Mouse (Mus musculus): ENCODE measurements around the gene Mtmr6.
A peak's percentile ranks its signal among the peaks of the same experiment; 100 is the strongest.

The Mtmr6 gene

GRCm38 (mm10) chr14:60264990-60265876 lies at the start of gene Mtmr6:
Gene Mtmr6 (plus strand): TSS chr14:60265228.
- DNase-seq (ENCODE audit: extremely low spot score, low spot score) = peak; percentile 94

GRCm38 (mm10) chr14:60216125-60216524 lies 48.9 kb upstream of the Mtmr6 start:
- no peak for DNase-seq (ENCODE audit: extremely low spot score, low spot score)

- DNase-seq (ENCODE audit: extremely low spot score, low spot score) = no peak
Measured at GRCm38 (mm10) chr14:60217616-60218015, 47.4 kb upstream of the Mtmr6 start.

GRCm38 (mm10) chr14:60219886-60220285 lies 45.1 kb upstream of the Mtmr6 start:
- DNase-seq (ENCODE audit: extremely low spot score, low spot score) = no peak

DNA sequence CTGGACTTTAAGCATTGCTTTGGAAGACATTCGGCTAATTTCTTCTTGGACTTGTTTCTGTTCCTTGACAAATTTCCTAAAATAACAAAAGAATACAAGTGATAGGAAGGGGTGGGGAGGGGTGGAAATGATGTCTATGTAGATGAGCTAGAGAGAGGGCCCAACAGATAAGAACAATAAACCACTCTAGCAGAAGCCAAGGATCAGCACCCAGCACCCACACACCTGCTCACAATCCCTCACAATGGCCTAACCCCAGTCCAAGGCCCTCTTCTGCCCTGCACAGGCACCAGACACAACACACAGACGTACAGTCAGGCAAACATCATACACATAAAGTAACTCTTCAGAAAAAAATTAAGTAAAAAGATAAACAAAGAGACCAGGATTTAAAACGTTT lies 26.5 kb upstream of the Mtmr6 start:
- no peak for DNase-seq (ENCODE audit: extremely low spot score, low spot score)

- no peak for DNase-seq (ENCODE audit: extremely low spot score, low spot score)
Measured at GRCm38 (mm10) chr14:60250366-60250765, 14.7 kb upstream of the Mtmr6 start.

GRCm38 (mm10) chr14:60250879-60251278 lies 14.1 kb upstream of the Mtmr6 start:
- no peak for DNase-seq (ENCODE audit: extremely low spot score, low spot score)

DNA sequence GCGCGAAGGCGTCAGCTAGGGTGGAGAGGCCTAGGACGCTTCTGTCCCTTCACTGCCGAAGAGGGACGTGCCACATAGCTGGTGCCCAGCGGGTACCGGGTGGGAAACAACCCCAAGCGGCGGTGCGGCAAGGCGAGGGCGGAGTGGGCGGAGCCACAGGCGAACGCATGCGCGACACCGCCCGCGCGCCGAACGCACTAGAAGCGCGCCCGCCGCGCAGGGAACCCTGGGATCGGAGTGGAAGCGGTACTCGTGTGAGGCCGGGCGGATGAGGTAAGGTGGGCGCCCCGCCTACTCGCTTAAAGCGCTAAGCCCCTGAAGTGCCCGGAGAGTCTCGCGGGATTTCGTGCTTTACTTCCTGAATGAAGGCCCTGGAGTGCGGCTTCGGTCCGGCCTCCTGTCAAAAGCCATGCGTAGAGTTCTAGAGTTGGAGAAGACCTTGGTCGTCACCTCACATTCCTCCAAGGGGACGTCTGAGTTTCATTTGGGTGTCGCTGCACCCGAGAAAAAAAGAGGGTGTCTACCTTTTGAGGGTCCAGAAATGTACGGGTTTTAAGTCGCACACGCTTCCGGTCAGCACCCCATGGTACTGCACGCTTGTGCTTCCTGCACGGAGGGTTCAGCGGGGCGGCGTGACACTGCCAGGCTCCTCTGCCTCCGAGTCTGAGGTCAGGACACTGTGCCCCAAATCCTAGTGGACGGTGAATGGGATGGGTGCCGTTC lies 13.6 kb upstream of the Mtmr6 start, which contains the start of the genes Nupl1 and Gm49336:
Gene Nupl1, minus strand, starts transcription at position 151 of the 723 bp plus-strand sequence.
Gene Gm49336, minus strand, starts transcription at position 227 of the 723 bp plus-strand sequence.
- peak; percentile 93 for DNase-seq (ENCODE audit: extremely low spot score, low spot score)

DNA sequence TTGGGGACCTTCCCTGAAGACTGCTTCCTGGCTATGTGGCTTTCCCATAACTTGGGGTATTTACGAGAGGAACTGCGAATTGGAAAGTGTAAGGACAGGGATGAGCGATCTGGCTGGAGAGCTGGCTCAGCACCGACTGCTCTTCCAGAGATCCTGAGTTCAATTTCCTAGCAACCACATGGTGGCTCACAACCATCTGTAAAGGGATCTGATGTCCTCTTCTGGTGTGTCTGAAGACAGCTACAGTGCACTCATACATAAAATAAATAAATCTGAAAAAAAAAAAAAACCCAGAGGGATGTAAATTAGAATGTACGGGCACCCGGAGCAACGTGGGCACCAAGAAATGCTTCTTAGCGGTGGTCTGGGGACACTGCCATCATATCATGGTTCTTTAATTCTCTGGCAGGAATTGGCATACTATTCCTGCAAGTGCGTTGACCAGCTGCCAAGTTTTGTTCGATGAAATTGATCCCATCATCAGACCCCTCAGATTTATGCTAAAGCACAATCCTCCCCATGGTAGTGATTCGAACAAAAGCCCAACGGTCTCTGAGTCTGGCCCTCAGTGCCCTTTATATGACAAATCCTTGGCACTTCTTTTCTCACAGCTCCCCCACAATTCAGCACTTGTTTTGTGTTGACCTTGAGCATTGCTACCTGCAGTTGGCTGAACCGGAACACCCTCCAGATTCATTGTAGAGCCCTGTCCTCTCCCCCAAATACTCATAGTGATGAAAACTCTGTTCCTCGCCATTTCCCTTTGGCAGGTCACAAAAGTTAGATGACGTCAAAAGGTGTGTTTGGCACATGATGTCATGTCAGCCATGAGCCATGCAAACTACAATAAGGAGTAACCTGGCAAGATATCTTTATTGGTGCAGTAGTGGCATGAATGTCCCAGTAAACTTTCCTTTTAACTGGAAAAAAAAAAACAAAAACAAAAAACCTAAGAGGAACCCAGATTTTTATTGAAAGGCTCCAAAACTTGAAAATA lies 12.7 kb upstream of the Mtmr6 start:
- DNase-seq (ENCODE audit: extremely low spot score, low spot score) = no peak

- DNase-seq (ENCODE audit: extremely low spot score, low spot score) = no peak
Measured at GRCm38 (mm10) chr14:60253466-60253865, 11.6 kb upstream of the Mtmr6 start.

GRCm38 (mm10) chr14:60254774-60255173 lies 10.3 kb upstream of the Mtmr6 start:
- DNase-seq (ENCODE audit: extremely low spot score, low spot score) = no peak

- no peak for DNase-seq (ENCODE audit: extremely low spot score, low spot score)
Measured at GRCm38 (mm10) chr14:60256356-60256755, 8.7 kb upstream of the Mtmr6 start.

DNA sequence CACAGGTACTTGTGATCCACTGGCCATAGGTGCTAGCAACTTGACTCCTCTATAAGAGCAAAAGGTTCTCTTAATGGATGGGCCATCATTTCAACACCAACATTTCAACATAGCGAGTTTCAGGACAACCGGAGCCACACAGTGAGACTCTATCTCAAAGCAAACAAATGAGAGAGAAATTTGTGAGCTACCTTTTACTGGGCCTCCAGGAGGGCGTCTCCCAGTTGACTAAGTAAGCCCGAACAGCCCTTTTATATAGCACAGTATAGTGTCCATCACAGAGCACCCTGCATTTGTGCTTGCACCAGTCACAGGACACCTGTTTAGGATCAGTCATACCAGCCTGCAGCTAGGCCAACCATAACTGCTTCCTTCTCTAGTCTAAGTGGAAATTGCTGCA lies 7.9 kb upstream of the Mtmr6 start:
- no peak for DNase-seq (ENCODE audit: extremely low spot score, low spot score)

DNA sequence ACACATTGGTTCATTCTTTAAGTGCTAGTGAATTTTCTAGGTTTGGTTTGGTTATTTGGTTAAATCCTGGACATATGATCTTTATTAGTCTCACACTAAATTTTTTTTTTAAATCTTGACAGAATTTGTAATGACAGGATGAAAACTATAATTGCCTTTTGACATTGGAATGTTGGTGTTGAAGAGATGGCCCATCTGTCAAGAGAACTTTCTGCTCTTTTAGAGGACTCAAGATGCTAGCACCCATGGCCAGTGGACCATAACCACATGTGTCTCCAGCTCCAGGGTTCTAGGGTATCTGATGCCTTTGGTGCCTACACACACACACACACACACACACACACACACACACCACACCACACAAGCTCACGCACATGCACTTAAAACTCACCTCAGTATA lies 7.2 kb upstream of the Mtmr6 start:
- DNase-seq (ENCODE audit: extremely low spot score, low spot score) = no peak

- no peak for DNase-seq (ENCODE audit: extremely low spot score, low spot score)
Measured at GRCm38 (mm10) chr14:60262316-60262715, 2.7 kb upstream of the Mtmr6 start.

DNA sequence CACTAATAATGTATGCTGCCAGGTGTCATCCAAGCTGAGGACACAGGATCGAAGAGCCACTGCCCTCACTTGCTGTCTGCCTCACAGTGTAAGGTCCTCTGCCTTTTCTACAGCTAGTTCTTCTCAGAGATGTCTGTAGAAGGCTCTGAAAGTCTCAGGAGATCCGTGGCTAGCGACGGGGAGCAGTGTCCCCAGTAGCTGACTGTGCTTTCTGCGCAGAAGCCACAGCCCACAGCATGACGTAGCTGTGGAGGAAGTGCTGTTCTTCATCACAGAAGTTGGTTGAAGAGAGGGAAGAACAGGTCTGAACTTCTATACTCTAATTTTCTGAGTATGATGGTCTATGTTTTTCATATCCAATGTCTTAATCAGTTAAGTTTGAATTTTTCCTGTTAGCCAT lies 4.3 kb downstream of the Mtmr6 start:
- DNase-seq (ENCODE audit: extremely low spot score, low spot score) = no peak

GRCm38 (mm10) chr14:60273346-60273745 lies 8.3 kb downstream of the Mtmr6 start:
- no peak for DNase-seq (ENCODE audit: extremely low spot score, low spot score)

- no peak for DNase-seq (ENCODE audit: extremely low spot score, low spot score)
Measured at GRCm38 (mm10) chr14:60275301-60276276, 10.6 kb downstream of the Mtmr6 start.

GRCm38 (mm10) chr14:60286194-60286863 lies 21.3 kb downstream of the Mtmr6 start:
- no peak for DNase-seq (ENCODE audit: extremely low spot score, low spot score)
